Mouse (Mus musculus) embryonic facial prominence, embryonic 10.5 days (tissue): ENCODE results near the gene Apol9b. TPM values are rescaled to one million over a fixed set of nuclear protein-coding genes. Genes with fewer than 3 reads are reported as not detected.
"Not testable (repeated sequence)": the region's sequence is repeated elsewhere in the genome, so short reads cannot be mapped to it uniquely, and the experiment has no call there.

Experiments used
- DNase-seq: peaks from one replicate; pipeline ENCODE4 v3.0.0-alpha.2; 2017; ENCODE audit warnings: low spot score
- H3K27ac ChIP-seq: fragments of 300-500 bp; sonication (generic); replicated peaks from 2 replicates; pipeline ENCODE4 v1.5.1; 2016; ENCODE audit warnings: mild to moderate bottlenecking
- H3K27me3 ChIP-seq: fragments of 300-500 bp; sonication (generic); replicated peaks from 2 replicates; pipeline ENCODE4 v1.6.1; 2016; ENCODE audit warnings: low read depth, mild to moderate bottlenecking; ENCODE audit not compliant: poor library complexity, severe bottlenecking
- H3K36me3 ChIP-seq: fragments of 300-500 bp; sonication (generic); replicated peaks from 2 replicates; pipeline ENCODE4 v1.6.1; 2016; ENCODE audit warnings: mild to moderate bottlenecking, moderate library complexity
- H3K4me1 ChIP-seq: fragments of 300-500 bp; sonication (generic); 2 replicates; pipeline ENCODE4 v1.6.1; 2016
- H3K4me3 ChIP-seq: fragments of 300-500 bp; sonication (generic); 2 replicates; pipeline ENCODE4 v1.5.1; 2016; ENCODE audit warnings: mild to moderate bottlenecking, moderate library complexity
- H3K9me3 ChIP-seq: fragments of 300-500 bp; sonication (generic); 2 replicates; pipeline ENCODE4 v1.6.1; 2016; ENCODE audit warnings: mild to moderate bottlenecking
- WGBS: fragments of 180-500 bp; shearing (Covaris S2); methylation state at CpG from one replicate; pipeline ENCODE4 v1.1.7; 2016; 5-methylcytosine and 5-hydroxymethylcytosine counted together
- polyA plus RNA-seq: library from polyadenylated mRNA; unstranded; fragments of >200 nt; fragmentation: Nextera tagmentation; extraction: Ambion mirVana; gene quantifications from 2 replicates; pipeline ENCODE4 v1.2.1, GENCODE M21; 2016

Gene Apol9b
- polyA plus RNA-seq, 1 experiment from 2014 or later: not detected

- WGBS: 84% methylated on average over 3 of the region's 3 CpGs
- H3K4me3 ChIP-seq, H3K27ac ChIP-seq, DNase-seq, H3K4me1 ChIP-seq, H3K27me3 ChIP-seq, H3K36me3 ChIP-seq, H3K9me3 ChIP-seq: not testable (repeated sequence)
These were observed 1.1 kb upstream of the Apol9b start for GRCm38 (mm10) chr15:77727745-77728144.

- H3K27me3 ChIP-seq: no peaks in the 10 kb centered on the region
- H3K4me1 ChIP-seq: no peaks in the 10 kb centered on the region
- H3K4me3 ChIP-seq: no peak overlapping the region
- H3K9me3 ChIP-seq: no peaks in the 10 kb centered on the region
- no peak for DNase-seq
- H3K36me3 ChIP-seq: no peaks in the 10 kb centered on the region
- H3K27ac ChIP-seq: no peak overlapping the region
- 91% methylated on average over 5 of the region's 5 CpGs for WGBS
These were observed 2.8 kb downstream of the Apol9b start for GRCm38 (mm10) chr15:77731605-77732004.

- H3K36me3 ChIP-seq, H3K4me1 ChIP-seq, DNase-seq, H3K4me3 ChIP-seq, H3K27me3 ChIP-seq, H3K9me3 ChIP-seq, H3K27ac ChIP-seq: not testable (repeated sequence)
- 75% methylated on average over 10 of the region's 10 CpGs for WGBS
These were observed 4.0 kb downstream of the Apol9b start for GRCm38 (mm10) chr15:77732851-77733250.

GRCm38 (mm10) chr15:77733380-77733779 is 4.5 kb downstream of the Apol9b start:
- not testable (repeated sequence) for H3K4me1 ChIP-seq, H3K27me3 ChIP-seq, H3K9me3 ChIP-seq, H3K4me3 ChIP-seq, H3K36me3 ChIP-seq, DNase-seq, H3K27ac ChIP-seq
- 85% methylated on average over 8 of the region's 8 CpGs for WGBS

- 69% methylated on average over 4 of the region's 4 CpGs for WGBS
- not testable (repeated sequence) for DNase-seq, H3K36me3 ChIP-seq, H3K27ac ChIP-seq, H3K4me1 ChIP-seq, H3K27me3 ChIP-seq, H3K9me3 ChIP-seq, H3K4me3 ChIP-seq
These were observed 5.1 kb downstream of the Apol9b start for GRCm38 (mm10) chr15:77733903-77734302.

GRCm38 (mm10) chr15:77740511-77741297 is 11.9 kb downstream of the Apol9b start:
- Histone ChIP-seq H3K36me3 (no peaks in the 10 kb centered on the region), H3K27ac (no peak overlapping the region), H3K4me3 (no peak overlapping the region), H3K4me1 (no peaks in the 10 kb centered on the region), H3K27me3 (no peaks in the 10 kb centered on the region), H3K9me3 (no peaks in the 10 kb centered on the region)
- DNase-seq: no peak
- 78% methylated on average over 9 of the region's 9 CpGs for WGBS

- WGBS: 88% methylated on average over 6 of the region's 6 CpGs
- not testable (repeated sequence) for H3K9me3 ChIP-seq, H3K4me3 ChIP-seq, H3K4me1 ChIP-seq, H3K36me3 ChIP-seq, DNase-seq, H3K27ac ChIP-seq, H3K27me3 ChIP-seq
These were observed 12.7 kb downstream of the Apol9b start for GRCm38 (mm10) chr15:77741556-77741955.

DNA sequence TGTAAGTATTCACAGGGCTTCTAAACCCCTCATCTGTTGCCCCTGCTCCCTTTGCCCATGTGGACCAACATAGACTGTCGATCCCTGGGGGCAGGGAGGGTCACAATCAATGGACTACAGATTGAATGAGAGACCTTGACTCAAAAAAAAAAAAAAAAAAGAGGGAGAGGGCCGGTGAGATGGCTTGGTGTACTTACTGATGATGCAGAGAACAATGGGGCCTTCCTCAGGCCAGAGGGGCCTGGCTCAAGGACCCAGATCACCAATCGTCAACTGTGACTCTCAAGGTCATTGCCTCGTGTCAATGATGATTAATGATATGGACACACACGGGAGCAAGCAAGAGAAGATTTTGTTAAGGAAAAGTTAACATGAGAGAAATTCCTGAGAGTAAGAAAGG is 15.8 kb downstream of the Apol9b start:
- 59% methylated on average over 5 of the region's 5 CpGs for WGBS
- no peak for DNase-seq
- Histone ChIP-seq H3K4me1 (no peaks in the 10 kb centered on the region), H3K4me3 (no peak overlapping the region), H3K27me3 (no peaks in the 10 kb centered on the region), H3K9me3 (no peaks in the 10 kb centered on the region), H3K27ac (no peak overlapping the region), H3K36me3 (no peaks in the 10 kb centered on the region)

DNA sequence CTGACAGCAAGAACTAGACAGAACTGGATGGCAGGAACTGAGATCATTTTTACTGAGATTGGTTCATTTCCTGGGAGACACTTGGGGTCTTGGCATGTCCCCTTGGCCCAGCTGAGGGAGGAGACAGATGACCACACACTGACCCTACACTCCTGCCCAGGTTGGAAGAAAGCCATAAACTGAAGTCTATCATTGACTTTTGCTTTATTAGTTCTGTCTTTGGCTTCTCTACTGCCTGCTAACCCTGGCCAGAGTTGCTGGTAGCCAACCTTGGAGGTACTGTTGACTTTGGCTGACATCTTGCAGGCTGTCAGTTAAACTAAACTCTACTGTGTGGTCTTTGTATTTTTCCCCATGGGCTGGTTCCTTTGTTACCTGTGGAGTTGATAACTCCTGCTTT is 16.2 kb downstream of the Apol9b start:
- H3K36me3 ChIP-seq: no peaks in the 10 kb centered on the region
- H3K4me3 ChIP-seq: no peak overlapping the region
- no peaks in the 10 kb centered on the region for H3K9me3 ChIP-seq
- H3K27me3 ChIP-seq: no peaks in the 10 kb centered on the region
- no peak overlapping the region for H3K27ac ChIP-seq
- no peak for DNase-seq
- H3K4me1 ChIP-seq: no peaks in the 10 kb centered on the region

GRCm38 (mm10) chr15:77746326-77746725 is 17.5 kb downstream of the Apol9b start:
- Histone ChIP-seq H3K36me3 (no peaks in the 10 kb centered on the region), H3K27me3 (no peaks in the 10 kb centered on the region), H3K9me3 (no peaks in the 10 kb centered on the region), H3K4me1 (no peaks in the 10 kb centered on the region), H3K27ac (no peak overlapping the region), H3K4me3 (no peak overlapping the region)
- no peak for DNase-seq
- WGBS: 86% methylated on average over 1 of the region's 1 CpGs

- 92% methylated on average over 3 of the region's 3 CpGs for WGBS
These were observed 19.6 kb downstream of the Apol9b start for GRCm38 (mm10) chr15:77748414-77748813.

GRCm38 (mm10) chr15:77749717-77750116 is 20.9 kb downstream of the Apol9b start:
- Histone ChIP-seq H3K27me3 (no peaks in the 10 kb centered on the region), H3K27ac (no peak overlapping the region), H3K4me3 (no peak overlapping the region), H3K4me1 (no peaks in the 10 kb centered on the region), H3K36me3 (no peaks in the 10 kb centered on the region), H3K9me3 (no peaks in the 10 kb centered on the region)
- no peak for DNase-seq
- WGBS: 93% methylated on average over 10 of the region's 10 CpGs

More at GRCm38 (mm10) chr15:77748414-77748813, 19.6 kb downstream of the Apol9b start:
- H3K4me3 ChIP-seq: no peak overlapping the region
- H3K27me3 ChIP-seq: no peaks in the 10 kb centered on the region
- DNase-seq: no peak
- no peak overlapping the region for H3K27ac ChIP-seq
- no peaks in the 10 kb centered on the region for H3K4me1 ChIP-seq
- no peaks in the 10 kb centered on the region for H3K36me3 ChIP-seq
- no peaks in the 10 kb centered on the region for H3K9me3 ChIP-seq

GRCm38 (mm10) chr15:77750461-77750860 is 21.6 kb downstream of the Apol9b start:
- no peak for DNase-seq
- Histone ChIP-seq H3K27me3 (no peaks in the 10 kb centered on the region), H3K36me3 (no peaks in the 10 kb centered on the region), H3K4me3 (no peak overlapping the region), H3K9me3 (no peaks in the 10 kb centered on the region), H3K27ac (no peak overlapping the region), H3K4me1 (0 out of 2 replicates have a peak, but pooled peaks cover 4% of the 10 kb centered on the region)
- 38% methylated on average over 1 of the region's 1 CpGs for whole genome bisulfite sequencing
